Mouse (Mus musculus) embryo, embryonic 11 days (tissue): ENCODE measurements at regions not wholly inside any gene's neighbourhood (a gene's known extent, or its start where the extent isn't known, plus 50 kb on each side); places are given as distances from the start of the nearest gene placed in this dataset.

Experiments
- DNase-seq: peaks from one replicate; pipeline ENCODE4 v3.0.0-alpha.2; 2015

DNA sequence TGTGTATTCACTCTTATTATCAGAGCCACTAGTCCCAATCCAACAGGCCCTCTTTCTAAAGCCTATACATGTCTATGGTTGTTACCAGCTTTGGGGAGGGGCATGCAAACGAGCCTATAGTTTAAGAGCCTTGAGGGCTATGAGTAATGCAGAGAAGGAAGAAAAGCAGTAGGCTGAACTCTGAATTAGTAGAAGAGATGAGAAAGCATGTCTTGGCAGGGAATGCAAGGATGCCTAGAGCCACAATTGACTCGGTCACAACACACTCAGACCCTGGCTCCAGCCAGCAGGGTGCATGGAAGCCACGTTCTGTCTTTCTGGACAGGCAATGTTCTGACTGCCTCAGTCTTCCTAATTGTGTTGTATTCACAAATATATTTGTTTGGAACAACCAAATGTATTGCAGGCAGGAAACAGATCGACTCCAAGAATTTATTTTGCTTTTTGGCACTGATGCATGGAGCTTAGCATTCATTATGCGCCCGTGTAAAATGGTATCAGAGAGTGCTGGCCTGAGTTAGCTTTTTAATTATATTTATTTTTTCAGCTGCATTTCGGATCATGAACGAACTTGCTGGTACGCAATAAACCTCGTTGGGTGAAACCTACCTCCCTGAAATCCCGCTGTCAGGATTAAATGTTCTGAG is 110.2 kb downstream of the Rybp start:
- no peak for DNase-seq

DNA sequence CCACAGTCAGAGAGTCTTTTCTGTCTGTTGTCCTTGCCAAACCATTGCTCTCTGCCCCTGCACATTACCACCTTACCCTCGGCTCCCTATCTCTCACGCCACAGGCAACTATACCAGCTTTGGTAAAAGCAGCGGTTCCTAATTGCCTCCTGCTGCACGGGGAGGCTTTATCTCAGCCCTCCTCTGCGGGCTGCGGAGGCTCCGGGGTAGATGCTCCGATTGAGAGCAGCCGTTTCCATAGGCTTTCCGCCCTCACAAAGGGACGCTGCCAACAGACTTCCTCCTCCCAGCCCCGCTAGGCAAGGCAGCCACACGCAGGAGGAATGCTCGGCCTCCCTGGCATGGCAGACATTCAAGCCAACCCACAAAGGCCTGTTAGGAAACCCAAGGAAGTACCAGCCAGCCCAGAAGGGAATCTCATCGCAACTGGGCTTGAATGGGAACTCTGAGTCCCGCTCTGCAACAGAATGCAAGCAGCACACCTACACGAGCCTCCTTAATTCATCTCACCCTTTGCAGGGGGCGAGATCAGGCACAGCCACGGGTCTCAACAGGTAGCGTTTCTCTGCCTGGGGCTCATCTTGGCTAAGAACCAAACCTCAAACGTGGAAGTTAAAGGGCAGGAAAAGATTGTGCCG is 116.5 kb downstream of the Rybp start:
- peak; percentile 60 for DNase-seq

DNA sequence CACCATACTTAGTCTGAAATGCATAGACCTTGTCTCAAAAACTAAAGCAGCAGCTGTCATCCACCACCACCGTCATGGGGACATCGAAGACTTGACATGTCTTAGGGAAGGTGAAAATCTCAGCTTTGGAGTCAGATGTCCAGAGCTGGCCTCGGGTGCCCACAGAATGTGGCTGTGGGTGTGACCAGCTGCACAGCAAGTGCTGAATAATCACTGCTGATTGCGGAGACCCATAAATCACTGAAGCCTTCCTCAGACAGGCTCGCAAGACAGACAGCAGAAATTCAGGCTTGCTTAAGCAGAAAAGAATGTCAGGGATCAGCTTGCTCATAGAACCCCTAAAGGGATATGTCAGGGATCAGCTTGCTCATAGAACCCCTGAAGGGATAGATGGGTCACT is 120.0 kb downstream of the Rybp start:
- no peak for DNase-seq

DNA sequence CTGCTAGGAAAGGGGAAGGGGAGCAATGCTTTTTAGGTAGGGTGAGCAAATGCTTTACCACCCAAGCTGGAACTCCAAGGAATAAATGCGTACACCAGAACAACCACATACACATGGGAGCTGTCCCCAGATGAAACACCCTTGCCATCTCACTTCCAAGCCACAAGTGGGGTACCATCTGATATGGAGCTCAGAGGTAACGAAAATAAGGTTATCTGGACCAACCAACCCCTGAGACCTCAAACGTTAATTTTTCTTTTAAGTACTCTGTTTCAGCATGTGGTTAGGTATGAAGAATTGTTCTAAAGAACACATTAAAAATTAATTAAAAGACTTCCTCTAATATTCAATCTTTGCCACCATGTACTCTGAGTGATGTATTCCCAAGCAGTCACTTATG is 121.5 kb downstream of the Rybp start:
- no peak for DNase-seq

- DNase-seq, result no peak
Observed at GRCm38 (mm10) chr6:100164162-100164561, 123.1 kb downstream of the Rybp start.

DNA sequence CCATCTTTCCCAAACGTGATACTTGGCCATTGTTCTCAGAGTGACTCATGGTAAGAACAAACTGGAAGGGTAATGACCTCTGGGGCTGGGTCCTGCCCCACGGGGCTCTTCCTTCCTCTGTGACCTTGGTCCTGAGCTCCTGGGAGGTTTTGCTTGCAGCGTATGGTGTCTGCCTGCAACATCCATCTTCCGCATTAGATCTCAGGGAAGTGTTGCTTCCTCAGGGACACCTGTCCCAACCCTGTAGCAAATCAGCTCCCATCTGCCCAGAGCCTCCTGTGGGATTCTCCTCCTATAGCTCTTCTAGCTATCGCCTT is 123.5 kb downstream of the Rybp start:
- no peak for DNase-seq

GRCm38 (mm10) chr6:100162961-100163813 is 124.1 kb downstream of the Rybp start:
- peak; percentile 87 for DNase-seq

DNA sequence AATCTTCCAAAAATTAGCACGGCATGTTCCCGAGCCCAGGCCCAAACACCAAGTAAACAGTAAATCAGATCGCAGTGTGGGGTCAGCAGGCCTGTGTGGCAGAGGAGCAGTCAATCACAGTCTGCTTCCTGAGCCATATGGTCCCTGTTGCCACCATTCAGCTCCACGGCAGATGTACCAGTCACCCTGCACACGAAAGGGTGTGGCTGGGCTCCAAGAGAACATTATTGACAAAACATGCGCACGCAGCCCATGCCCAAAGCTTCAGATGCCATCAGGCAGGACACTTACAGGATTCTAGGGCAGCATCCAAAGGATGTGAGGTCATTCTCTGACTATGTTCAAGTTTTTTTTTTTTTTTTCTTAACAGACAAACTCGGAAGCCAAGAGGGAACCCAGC is 126.6 kb downstream of the Rybp start:
- DNase-seq, result no peak

DNA sequence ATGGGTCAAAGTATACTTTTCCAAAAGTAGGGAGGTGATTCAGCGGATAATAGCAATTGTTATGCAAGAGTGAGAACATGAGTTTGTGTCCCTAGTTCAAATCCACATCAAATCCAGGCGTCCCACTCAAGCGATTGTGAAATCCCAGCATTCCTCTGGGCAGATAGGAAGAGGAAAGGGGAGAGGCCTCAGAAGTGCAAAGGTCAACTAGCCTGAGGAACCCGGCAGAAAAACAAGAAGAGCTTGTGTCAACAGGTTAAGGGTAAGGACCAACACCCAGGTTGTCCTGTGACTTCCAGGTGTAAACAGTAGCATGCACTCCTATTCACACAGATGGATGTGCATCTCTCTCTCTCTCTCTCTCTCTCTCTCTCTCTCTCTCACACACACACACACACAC is 127.5 kb downstream of the Rybp start:
- DNase-seq, result no peak

- no peak for DNase-seq
Observed at GRCm38 (mm10) chr6:100159246-100159645, 128.0 kb downstream of the Rybp start.

DNA sequence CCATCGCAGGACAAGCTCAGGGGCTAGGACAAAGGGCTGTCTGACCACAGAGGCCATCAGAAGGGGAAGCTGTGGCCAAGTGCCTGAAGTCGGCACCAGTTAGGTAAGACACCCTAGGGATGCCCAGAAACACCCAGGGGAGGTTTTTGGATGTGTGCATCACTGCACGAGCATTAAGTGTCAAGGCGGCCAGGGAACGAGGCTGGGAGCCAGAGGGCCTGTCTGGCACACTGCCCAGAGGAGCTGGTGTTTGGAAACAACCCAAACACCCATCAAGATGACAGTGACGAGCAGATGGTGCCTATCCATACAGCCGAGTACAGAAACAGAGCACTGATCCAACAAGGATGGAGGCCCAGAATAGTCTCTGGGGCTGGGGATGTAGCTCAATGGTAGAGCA is 130.0 kb downstream of the Rybp start:
- DNase-seq, result no peak

- no peak for DNase-seq
Observed at GRCm38 (mm10) chr6:100156163-100156562, 131.1 kb downstream of the Rybp start.

DNA sequence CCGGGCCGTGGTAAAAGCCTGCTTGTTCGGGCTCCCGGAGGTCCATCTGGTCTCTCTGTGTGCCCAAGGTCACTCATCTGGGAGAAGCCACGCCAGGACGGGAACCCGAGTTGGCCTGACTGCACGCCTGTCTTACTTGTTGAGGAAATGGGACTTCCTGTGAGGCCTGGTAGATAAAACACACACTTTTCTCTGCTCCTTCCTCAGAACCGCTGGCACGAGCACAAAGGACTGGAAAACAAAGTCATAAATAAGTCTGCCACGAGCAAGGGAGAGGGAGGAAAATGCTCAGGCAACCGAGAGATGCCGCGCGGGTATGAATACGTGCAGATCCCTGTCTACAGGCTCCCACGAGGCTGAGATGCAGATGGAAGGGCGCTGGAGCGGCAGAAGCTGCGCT is 131.6 kb downstream of the Rybp start:
- DNase-seq, result no peak

DNA sequence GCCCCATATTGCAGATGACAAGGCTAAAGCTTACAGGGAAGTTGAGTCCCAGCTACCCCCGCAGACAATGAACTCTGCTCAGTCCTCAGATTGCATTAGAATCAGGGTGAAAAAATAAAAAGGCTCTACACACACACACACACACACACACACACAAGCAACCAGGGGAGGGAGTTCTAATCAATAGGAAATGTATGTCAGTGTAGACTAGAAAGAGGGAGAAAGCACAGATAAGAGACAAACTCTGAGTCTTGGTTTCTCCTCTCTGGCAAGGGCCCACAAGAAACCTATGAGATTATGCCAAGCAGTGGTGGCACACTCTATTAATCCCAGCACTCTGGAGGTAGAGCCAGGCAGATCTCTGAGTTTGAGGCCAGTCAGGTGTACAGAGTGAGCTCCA is 135.8 kb downstream of the Rybp start:
- DNase-seq, result no peak

- DNase-seq, result no peak
Observed at GRCm38 (mm10) chr6:100150703-100151208, 136.5 kb downstream of the Rybp start.

DNA sequence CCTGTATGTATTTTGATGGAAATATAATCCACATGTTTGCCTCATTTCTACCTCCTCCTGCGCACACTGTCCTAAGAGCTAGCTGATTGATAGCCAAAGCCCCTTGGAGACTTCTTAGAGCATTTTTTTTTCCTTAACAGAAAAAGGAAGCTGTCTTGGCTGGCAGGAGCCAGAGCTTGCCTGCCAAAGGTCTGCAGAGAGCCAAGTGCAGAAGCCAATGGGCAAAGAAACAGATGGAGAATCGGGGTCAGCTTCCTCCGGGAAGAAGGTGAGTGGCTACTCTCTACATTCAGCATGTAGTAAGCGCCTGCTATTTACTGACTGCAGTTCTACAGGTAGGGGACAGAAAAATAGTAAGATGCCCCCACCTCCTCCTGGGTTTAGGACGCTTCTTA is 137.8 kb downstream of the Rybp start:
- no peak for DNase-seq

GRCm38 (mm10) chr6:100148751-100149457 is 138.4 kb downstream of the Rybp start:
- DNase-seq, result no peak

DNA sequence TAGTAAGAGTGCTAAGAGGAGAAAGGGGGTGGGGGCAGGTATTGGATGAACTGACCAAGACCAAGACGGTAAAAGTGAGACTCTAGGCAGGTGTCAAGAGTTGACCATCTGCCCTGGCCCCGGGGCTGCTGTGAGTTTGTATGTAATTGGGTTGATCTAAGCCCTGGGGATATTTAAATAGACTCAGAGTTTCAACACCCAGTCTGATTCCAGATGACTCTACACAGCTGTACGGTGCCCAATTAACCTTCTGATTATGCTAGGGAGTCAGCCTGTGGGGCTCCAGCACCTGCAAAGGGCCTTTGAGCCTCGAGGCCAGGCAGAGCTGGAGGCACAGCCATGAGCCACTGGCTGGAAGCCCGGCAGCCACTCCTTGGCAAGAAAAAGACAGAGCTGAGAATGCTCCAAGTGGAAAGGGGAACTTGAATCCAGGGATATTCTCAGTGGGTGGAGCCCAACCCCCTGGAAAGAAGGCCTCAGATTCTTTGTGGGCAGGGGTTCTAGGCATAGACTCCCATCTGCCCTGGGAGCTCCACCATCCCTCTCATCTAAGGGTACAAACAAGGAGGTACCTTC is 140.8 kb downstream of the Rybp start:
- DNase-seq, result no peak

- no peak for DNase-seq
Observed at GRCm38 (mm10) chr6:100145869-100146268, 141.4 kb downstream of the Rybp start.

DNA sequence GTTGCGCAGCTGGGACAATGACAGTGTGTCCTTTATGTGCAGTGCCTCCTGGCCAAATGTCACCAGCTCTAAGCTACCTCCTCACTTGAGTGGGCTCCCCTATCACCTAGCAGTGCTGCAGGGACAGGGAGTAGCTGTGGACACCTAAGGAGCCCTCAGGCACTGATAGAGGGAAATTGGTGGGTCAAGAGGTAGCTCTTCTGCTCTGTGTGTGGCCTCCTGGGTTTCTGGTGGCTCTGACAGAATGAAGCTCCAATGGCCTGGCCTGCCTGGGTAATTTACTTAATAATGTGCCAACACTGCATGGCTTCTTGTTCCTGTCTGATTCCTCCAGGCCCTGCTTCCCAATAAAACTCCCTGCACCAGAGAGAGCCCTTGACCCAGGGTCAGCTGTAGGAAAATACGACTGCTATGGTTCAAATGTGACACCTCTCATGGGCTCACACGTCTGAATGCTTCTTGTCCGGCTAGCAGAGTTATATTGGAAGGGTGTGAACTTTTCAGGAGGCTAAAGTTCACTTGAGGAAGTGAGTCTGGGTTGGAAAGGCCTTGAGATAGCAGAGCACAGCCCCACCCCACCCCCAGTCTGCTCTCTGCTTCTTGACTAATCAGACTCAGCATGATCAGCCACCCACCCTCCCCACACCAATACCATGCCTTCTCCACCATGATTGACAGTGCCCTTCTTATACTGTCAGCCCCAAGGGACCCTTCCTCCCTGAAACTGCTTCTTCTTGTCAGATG is 142.6 kb downstream of the Rybp start:
- DNase-seq, result no peak

DNA sequence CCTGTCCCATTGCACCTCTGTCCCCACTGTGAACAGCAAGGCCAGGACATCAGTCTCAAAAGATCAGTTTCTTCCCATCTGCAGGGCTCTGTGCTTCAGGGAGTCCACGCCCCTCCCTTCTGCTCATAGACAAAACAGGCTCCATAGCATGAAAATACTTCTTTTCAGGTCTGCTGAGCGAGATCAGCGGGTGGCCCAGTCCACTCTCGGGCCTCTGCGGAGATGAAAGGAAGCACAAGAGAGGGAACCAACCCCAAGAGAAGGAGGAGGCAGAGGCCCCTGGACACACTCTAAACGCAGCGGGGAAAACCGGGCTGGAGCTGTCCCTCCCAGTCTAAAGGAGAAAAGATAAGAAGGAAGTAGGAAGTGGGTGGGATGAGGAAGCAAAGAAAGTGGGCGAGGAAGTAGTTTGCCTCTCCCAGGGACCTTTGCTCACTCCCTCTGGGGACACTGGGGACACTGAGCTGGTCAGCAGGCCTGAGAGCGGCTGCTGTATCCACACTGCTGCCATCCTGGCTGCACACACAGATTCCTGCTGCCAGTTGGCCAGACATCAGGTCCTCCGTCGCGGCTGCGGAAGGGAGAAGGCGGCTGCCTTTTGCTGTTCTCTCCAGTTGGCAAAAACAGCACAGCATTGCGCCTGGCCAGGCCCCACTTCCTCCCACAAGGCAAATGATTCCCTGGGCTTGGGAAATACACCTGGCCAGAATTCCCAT is 143.5 kb downstream of the Rybp start:
- DNase-seq, result peak; percentile 65

DNA sequence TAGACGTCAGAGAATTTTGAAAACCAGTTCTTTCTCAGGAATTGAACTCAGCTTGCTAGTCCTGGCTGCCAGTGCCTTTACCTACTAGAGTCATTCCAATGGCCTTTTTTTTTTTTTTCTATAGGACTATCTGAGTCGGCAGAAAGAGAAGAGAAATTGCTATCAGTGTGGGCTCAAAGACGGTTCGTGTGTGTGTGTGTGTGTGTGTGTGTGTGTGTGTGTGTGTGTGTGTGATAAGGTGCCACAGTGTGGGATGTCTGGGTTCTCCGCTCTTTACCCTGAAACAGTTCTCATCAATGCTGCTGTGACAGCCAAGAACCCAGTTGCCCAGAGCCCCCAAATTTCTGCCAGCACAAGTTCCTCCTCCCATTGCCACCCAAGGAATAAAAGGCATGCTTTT is 146.1 kb downstream of the Rybp start:
- DNase-seq, result no peak
